Mouse (Mus musculus) heart, postnatal 14 days (tissue): Measurements from ENCODE around the gene Zmym6. TPM values are rescaled to one million over a fixed set of nuclear protein-coding genes. Genes with fewer than 3 reads are reported as not detected.
A peak's percentile ranks its signal among the peaks of the same experiment; 100 is the strongest.

ENCODE experiments used
- DNase-seq, 2 experiments: peaks; one replicate each; pipeline ENCODE4 v3.0.0; 2021 to 2022
- intact Hi-C: fragments of 180-260 bp; cut with DNase I; formaldehyde crosslinking; loops from one replicate; pipeline ENCODE4 v1.15.1; 2025
- total RNA-seq, 2 experiments: library from RNA; stranded (reverse); gene quantifications; 2 replicates each; pipeline ENCODE4 v1.2.3; 2021

The Zmym6 gene
- total RNA-seq, 2 experiments from 2014 or later: 8.1 to 9.2 TPM

- intact Hi-C loops: no loop called here
- no peak for DNase-seq
Measured at GRCm38 (mm10) chr4:127110570-127110969, 33.4 kb downstream of the Zmym6 start.

GRCm38 (mm10) chr4:127123391-127123790, 46.2 kb downstream of the Zmym6 start, which contains the start of gene Tmem35b:
TSS of gene Tmem35b (plus strand) at chr4:127123691.
- DNase-seq: no peak
- intact Hi-C loops: loop anchor here (5.0 to 10.0 kb wide), 2 partner anchors 46 to 201 kb away; partner anchors contain the start of gene Zmym6

- intact Hi-C loops: loop anchor here (5.0 to 10.0 kb wide), 2 partner anchors 47 to 200 kb away; partner anchors contain the start of gene Zmym6
- DNase-seq: no peak
Measured at GRCm38 (mm10) chr4:127124331-127124730, 47.1 kb downstream of the Zmym6 start.

GRCm38 (mm10) chr4:127125834-127126463, 48.8 kb downstream of the Zmym6 start:
- intact Hi-C loops: loop anchor here (10.0 kb wide), 1 partner anchor 199 kb away; no protein-coding TSS in a partner anchor
- peak; percentile 81 to 86 for DNase-seq

- DNase-seq: no peak
- intact Hi-C loops: no loop called here
Measured at GRCm38 (mm10) chr4:127134687-127135086, 57.5 kb downstream of the Zmym6 start.

GRCm38 (mm10) chr4:127137591-127137990, 60.4 kb downstream of the Zmym6 start:
- DNase-seq: no peak
- intact Hi-C loops: no loop called here

GRCm38 (mm10) chr4:127138486-127138885, 61.3 kb downstream of the Zmym6 start:
- no peak for DNase-seq

GRCm38 (mm10) chr4:127150031-127150430, 72.8 kb downstream of the Zmym6 start:
- intact Hi-C loops: no loop called here
- DNase-seq: no peak

More at GRCm38 (mm10) chr4:127138486-127138885, 61.3 kb downstream of the Zmym6 start:
- intact Hi-C loops: no loop called here

GRCm38 (mm10) chr4:127153345-127153744, 76.2 kb downstream of the Zmym6 start:
- intact Hi-C loops: no loop called here
- DNase-seq: no peak

- intact Hi-C loops: no loop called here
- DNase-seq: no peak
Measured at GRCm38 (mm10) chr4:127155757-127156156, 78.6 kb downstream of the Zmym6 start.

GRCm38 (mm10) chr4:127157746-127158145, 80.6 kb downstream of the Zmym6 start:
- intact Hi-C loops: no loop called here
- no peak for DNase-seq

GRCm38 (mm10) chr4:127163926-127164325, 86.7 kb downstream of the Zmym6 start:
- intact Hi-C loops: no loop called here
- DNase-seq: no peak

GRCm38 (mm10) chr4:127167096-127167495, 89.9 kb downstream of the Zmym6 start:
- intact Hi-C loops: no loop called here
- DNase-seq: no peak

GRCm38 (mm10) chr4:127167731-127168130, 90.5 kb downstream of the Zmym6 start:
- no peak for DNase-seq
- intact Hi-C loops: no loop called here

- DNase-seq: peak; percentile 16 to 18
- intact Hi-C loops: no loop called here
Measured at GRCm38 (mm10) chr4:127168211-127168913, 91.2 kb downstream of the Zmym6 start.

GRCm38 (mm10) chr4:127168914-127169345, 91.7 kb downstream of the Zmym6 start, which contains the start of gene Dlgap3:
TSS of gene Dlgap3 (plus strand) at chr4:127169204.
- DNase-seq: peak; percentile 29 to 41

GRCm38 (mm10) chr4:127169346-127170221, 92.4 kb downstream of the Zmym6 start:
- intact Hi-C loops: no loop called here
- peak; percentile 9 to 16 for DNase-seq

More at GRCm38 (mm10) chr4:127168914-127169345, 91.7 kb downstream of the Zmym6 start, which contains the start of gene Dlgap3:
- intact Hi-C loops: no loop called here

GRCm38 (mm10) chr4:127170866-127171265, 93.7 kb downstream of the Zmym6 start:
- no peak for DNase-seq
- intact Hi-C loops: no loop called here

GRCm38 (mm10) chr4:127171341-127171905, 94.2 kb downstream of the Zmym6 start:
- intact Hi-C loops: no loop called here
- DNase-seq: no peak

GRCm38 (mm10) chr4:127172119-127172518, 94.9 kb downstream of the Zmym6 start:
- intact Hi-C loops: no loop called here
- no peak for DNase-seq
